Mouse (Mus musculus): ENCODE data around the gene B3gnt9. TPM values are rescaled to one million over a fixed set of nuclear protein-coding genes. Genes with fewer than 3 reads are reported as not detected.

Gene B3gnt9
- total and polyA plus RNA-seq, 3 experiments = 2.7 to 4.7 TPM; not detected in 1

- H3K4me1 ChIP-seq (ENCODE audit: control insufficient read depth in 1 of 2, insufficient read depth in 2 of 2, low read length in 2 of 2) = no peaks in the 10 kb centered on the region
- DNase-seq (ENCODE audit: low read depth, low spot score) = peak; percentile 79
- no peak overlapping the region for H3K27ac ChIP-seq (ENCODE audit: control insufficient read depth, low read depth, low read length)
- no peaks in the 10 kb centered on the region for H3K27me3 ChIP-seq (ENCODE audit: control insufficient read depth in 1 of 2, insufficient read depth in 2 of 2, low read length in 2 of 2)
- TF ChIP-seq POLR2A (IDR thresholded peaks at IDR 0.05; ENCODE audit: control insufficient read depth in 1 of 2, insufficient read depth in 1 of 2, low read depth in 1 of 2, low read length in 2 of 2, poor library complexity in 1 of 2) (no peak), CTCF (IDR thresholded peaks at IDR 0.05 in 2 of 3, conservative IDR thresholded peaks at IDR 0.05 in 1 of 3; ENCODE audit: control insufficient read depth in 1 of 3, insufficient read depth in 1 of 3, low read depth in 2 of 3, low read length in 3 of 3, poor library complexity in 1 of 3, severe bottlenecking in 1 of 3) (peak; percentile 33 to 86 (median 63); a peak in 5 of 6 replicates), GABPA (IDR thresholded peaks at IDR 0.05; ENCODE audit: low read depth, low read length) (no peak), MYB (IDR thresholded peaks at IDR 0.05; ENCODE audit: low read depth, low read length) (no peak), EP300 (IDR thresholded peaks at IDR 0.05; ENCODE audit: low read depth in 1 of 2, low read length in 2 of 2) (no peak), JUND (IDR thresholded peaks at IDR 0.05; ENCODE audit: low read depth, low read length) (no peak; the same call in 1 of the 2 replicates), TAL1 (IDR thresholded peaks at IDR 0.05; ENCODE audit: low read length) (no peak), KAT2A (conservative IDR thresholded peaks at IDR 0.05; ENCODE audit: low read depth, low read length) (no peak), UBTF (IDR thresholded peaks at IDR 0.05; ENCODE audit: borderline replicate concordance, insufficient read depth, low read depth, low read length) (no peak), ZMIZ1 (IDR thresholded peaks at IDR 0.05; ENCODE audit: low read depth, low read length) (no peak), ZC3H11A (IDR thresholded peaks at IDR 0.05; ENCODE audit: low read depth, low read length) (peak; percentile 60), SMC3 (IDR thresholded peaks at IDR 0.05; ENCODE audit: low read depth, low read length) (peak; percentile 79), NELFE (IDR thresholded peaks at IDR 0.05; ENCODE audit: low read depth, low read length) (no peak), NRF1 (IDR thresholded peaks at IDR 0.05; ENCODE audit: insufficient read depth, low read depth, low read length, poor library complexity, severe bottlenecking) (no peak), ELF1 (IDR thresholded peaks at IDR 0.05; ENCODE audit: low read depth, low read length) (no peak), RAD21 (IDR thresholded peaks at IDR 0.05; ENCODE audit: low read depth, low read length) (peak; percentile 88), MYC (IDR thresholded peaks at IDR 0.05; ENCODE audit: low read depth, low read length) (no peak), CHD2 (IDR thresholded peaks at IDR 0.05; ENCODE audit: low read length) (no peak), TCF12 (IDR thresholded peaks at IDR 0.05; ENCODE audit: low read depth, low read length) (no peak), MAX (IDR thresholded peaks at IDR 0.05; ENCODE audit: low read length) (no peak), MEF2A (IDR thresholded peaks at IDR 0.05; ENCODE audit: extremely low read depth, insufficient replicate concordance, low read depth, low read length, poor library complexity, severe bottlenecking) (no peak), MXI1 (IDR thresholded peaks at IDR 0.05; ENCODE audit: low read depth, low read length) (no peak), POLR2AphosphoS2 (IDR thresholded peaks at IDR 0.05; ENCODE audit: low read length) (no peak), ZNF384 (IDR thresholded peaks at IDR 0.05; ENCODE audit: low read depth, low read length) (peak; percentile 85)
- H3K36me3 ChIP-seq (ENCODE audit: control insufficient read depth in 1 of 2, insufficient read depth in 2 of 2, low read length in 2 of 2) = peaks cover 0 to 2% of the 10 kb centered on the region in 2 experiments; a peak in 1 of 4 replicates
- no peak overlapping the region for H3K9ac ChIP-seq (ENCODE audit: control insufficient read depth, low read depth, low read length, poor library complexity, severe bottlenecking)
- no peaks in the 10 kb centered on the region for H3K79me2 ChIP-seq (ENCODE audit: control insufficient read depth, insufficient read depth, low read length, poor library complexity)
- H3K4me3 ChIP-seq (ENCODE audit: control insufficient read depth in 1 of 2, insufficient read depth in 1 of 2, low read depth in 2 of 2, low read length in 2 of 2) = no peak overlapping the region
- H3K9me3 ChIP-seq (replicated peaks; ENCODE audit: insufficient read depth, low read length) = no peaks in the 10 kb centered on the region
Measured at GRCm38 (mm10) chr8:105217926-105218522, 36.9 kb downstream of the B3gnt9 start.

All from MEL (cell line).